Mouse (Mus musculus) intestine, postnatal 0 days (tissue): ENCODE measurements around the gene P2rx1. TPM values are rescaled to one million over a fixed set of nuclear protein-coding genes. Genes with fewer than 3 reads are reported as not detected.

ENCODE experiments used
- ATAC-seq: fragments of 200-750 bp; cut with Nextera tagmentation; 2 replicates; pipeline ENCODE4 v1.8.0; 2017; ENCODE audit warnings: mild to moderate bottlenecking, moderate TSS enrichment, moderate library complexity
- H3K27ac ChIP-seq: fragments of 300-500 bp; sonication (generic); 2 replicates; pipeline ENCODE4 v1.5.1; 2014; ENCODE audit warnings: mild to moderate bottlenecking, low read depth, low read length, moderate library complexity
- H3K27me3 ChIP-seq: fragments of 300-500 bp; sonication (generic); replicated peaks from 2 replicates; pipeline ENCODE4 v1.6.1; 2014; ENCODE audit warnings: low read length, mixed read lengths; ENCODE audit not compliant: control insufficient read depth, insufficient read depth
- H3K36me3 ChIP-seq: fragments of 300-500 bp; sonication (generic); 2 replicates; pipeline ENCODE4 v1.6.1; 2014; ENCODE audit warnings: mild to moderate bottlenecking, moderate library complexity; ENCODE audit not compliant: control insufficient read depth, insufficient read depth
- H3K4me1 ChIP-seq: fragments of 300-500 bp; sonication (generic); replicated peaks from 2 replicates; pipeline ENCODE4 v1.6.1; 2014; ENCODE audit warnings: antibody characterized with exemption, low read length, mixed read lengths; ENCODE audit not compliant: control insufficient read depth, insufficient read depth
- H3K4me2 ChIP-seq: fragments of 300-500 bp; sonication (generic); replicated peaks from 2 replicates; pipeline ENCODE4 v1.6.1; 2014; ENCODE audit warnings: low read depth, mild to moderate bottlenecking, moderate library complexity
- H3K4me3 ChIP-seq: fragments of 300-500 bp; sonication (generic); 2 replicates; pipeline ENCODE4 v1.5.1; 2014; ENCODE audit warnings: low read depth, low read length
- H3K9ac ChIP-seq: fragments of 300-500 bp; sonication (generic); 2 replicates; pipeline ENCODE4 v1.6.1; 2014; ENCODE audit warnings: mild to moderate bottlenecking, low read depth, low read length
- H3K9me3 ChIP-seq: fragments of 300-500 bp; sonication (generic); 2 replicates; pipeline ENCODE4 v1.6.1; 2016; ENCODE audit warnings: mixed run types; ENCODE audit not compliant: control insufficient read depth
- CTCF ChIP-seq: sonication (generic); IDR thresholded peaks from 2 replicates; pipeline ENCODE4 v1.5.1; 2016; ENCODE audit warnings: low read depth, mild to moderate bottlenecking, control low read depth, antibody characterized with exemption, moderate library complexity
- WGBS: fragments of 180-500 bp; shearing (Covaris S2); extraction: QIAGEN DNeasy Blood & Tissue Kit; methylation state at CpG from one replicate; pipeline ENCODE4 v1.1.7; 2014; 5-methylcytosine and 5-hydroxymethylcytosine counted together
- polyA plus RNA-seq: library from polyadenylated mRNA; unstranded; fragments of >200 nt; fragmentation: Nextera tagmentation; extraction: Ambion mirVana; gene quantifications from 2 replicates; pipeline ENCODE4 v1.2.1, GENCODE M21; 2015

The P2rx1 gene
- polyA plus RNA-seq = 3.4 and 4.1 TPM in 2 replicates

DNA sequence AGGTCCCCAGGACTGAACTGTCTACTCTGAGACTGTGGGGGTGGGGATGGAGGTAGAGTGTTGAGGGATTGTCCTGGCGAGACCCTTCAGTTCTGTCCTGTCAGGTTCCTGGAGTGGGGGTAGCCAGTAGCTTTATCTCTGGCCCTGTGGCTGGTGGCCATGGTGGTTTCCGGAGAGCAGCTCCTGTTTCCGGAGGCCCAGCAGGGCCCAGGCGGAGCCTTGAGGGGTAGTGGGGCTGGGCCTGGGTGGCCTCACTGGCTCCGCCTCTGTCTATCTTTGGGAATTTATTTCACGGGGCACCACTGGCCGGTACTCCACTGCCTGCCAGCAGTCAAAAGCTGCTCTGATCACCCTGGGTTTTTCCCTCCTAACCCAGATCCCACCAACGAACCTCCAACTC is at the start of gene P2rx1:
TSS of gene P2rx1 (plus strand) at position 333 of the 400 bp plus-strand sequence.
- no peak within 1 kb of the TSS for H3K4me3 ChIP-seq
- H3K9me3 ChIP-seq = no peaks in the 10 kb centered on the region
- H3K4me2 ChIP-seq = no peak within 1 kb of the TSS
- TF ChIP-seq CTCF = no peak
- H3K36me3 ChIP-seq = no peaks in the 10 kb centered on the region
- no peaks in the 10 kb centered on the region for H3K27me3 ChIP-seq
- WGBS = 47% methylated on average over 8 of the region's 8 CpGs
- no peak for ATAC-seq
- no peaks in the 10 kb centered on the region for H3K4me1 ChIP-seq
- H3K9ac ChIP-seq = no peak within 1 kb of the TSS
- no peak within 1 kb of the TSS for H3K27ac ChIP-seq

DNA sequence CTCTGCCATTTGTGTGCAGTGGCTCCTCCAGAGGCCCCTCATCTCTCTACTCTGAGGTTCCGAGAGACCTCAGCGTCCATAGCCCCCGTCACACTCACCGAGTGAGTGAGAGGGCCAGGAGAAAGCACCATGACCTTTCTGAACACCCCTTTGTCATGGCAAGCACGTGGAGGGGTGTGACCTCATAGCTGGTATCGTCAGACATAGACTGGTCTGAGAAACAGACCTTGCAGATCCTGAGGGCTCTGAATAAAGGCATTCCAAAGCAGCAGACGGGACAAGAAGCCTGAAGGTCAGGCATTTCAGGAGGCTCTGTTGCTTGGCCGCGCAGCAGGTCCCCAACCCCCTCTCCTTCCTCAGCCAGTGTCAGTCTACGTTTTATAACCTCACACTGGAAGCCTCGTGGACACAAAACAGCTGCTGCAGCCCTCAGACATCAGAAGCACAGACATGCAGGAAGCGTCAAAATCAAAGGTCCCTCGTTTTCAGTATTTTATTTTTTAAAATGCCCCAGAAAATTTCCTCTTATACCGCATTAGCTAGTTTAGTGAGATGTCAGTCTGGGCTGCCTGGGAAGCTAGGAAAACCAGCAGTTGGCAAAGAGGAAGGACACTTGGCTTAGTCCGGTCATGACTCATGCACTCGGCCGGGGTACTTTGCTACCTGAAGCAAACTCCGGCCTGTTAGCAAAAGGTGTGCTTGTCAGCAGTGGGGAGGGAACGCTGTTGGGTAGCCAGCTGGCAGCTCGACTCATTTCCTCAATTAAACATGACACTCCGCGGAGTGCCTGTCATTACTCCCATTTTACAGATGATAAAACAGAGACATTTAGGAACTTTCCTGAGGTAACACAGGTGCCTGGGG is 47.5 kb upstream of the P2rx1 start:
- H3K4me3 ChIP-seq = no peak overlapping the region
- H3K36me3 ChIP-seq = no peaks in the 10 kb centered on the region
- no peaks in the 10 kb centered on the region for H3K9me3 ChIP-seq
- no peak overlapping the region for H3K4me2 ChIP-seq
- WGBS = 43% methylated on average over 22 of the region's 22 CpGs
- H3K4me1 ChIP-seq = peaks cover 7% of the 10 kb centered on the region; the same call in 1 of the 2 replicates
- H3K9ac ChIP-seq = no peak overlapping the region
- H3K27me3 ChIP-seq = no peaks in the 10 kb centered on the region
- 0 out of 2 replicates have a peak overlapping the region, but pooled peaks have one; percentile 21 for H3K27ac ChIP-seq
- no peak for TF ChIP-seq CTCF
- peak; percentile 37; the same call in 1 of the 2 replicates for ATAC-seq

DNA sequence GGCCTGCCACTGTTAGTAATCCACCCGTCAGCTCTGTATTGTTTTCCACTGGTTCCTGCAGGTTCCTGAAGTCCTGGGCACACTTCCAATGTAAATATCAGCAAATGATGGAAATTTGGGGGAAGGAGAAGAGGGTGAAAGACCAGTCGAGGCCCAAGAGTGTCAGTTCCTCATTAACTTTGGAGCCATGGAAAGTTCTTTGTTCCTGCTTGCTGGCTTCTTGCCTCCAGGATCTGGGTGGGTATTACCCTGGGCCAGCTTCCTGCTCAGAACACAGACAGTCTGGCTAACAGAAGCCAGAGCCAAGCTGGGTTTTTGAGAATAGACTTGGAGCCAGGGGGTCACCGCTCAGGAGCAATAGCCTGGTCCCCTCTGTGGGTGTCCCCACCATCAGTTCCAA is 46.7 kb upstream of the P2rx1 start:
- no peak overlapping the region for H3K4me3 ChIP-seq
- H3K36me3 ChIP-seq = no peaks in the 10 kb centered on the region
- WGBS = 48% methylated on average over 3 of the region's 3 CpGs
- H3K4me2 ChIP-seq = no peak overlapping the region
- H3K27me3 ChIP-seq = no peaks in the 10 kb centered on the region
- H3K4me1 ChIP-seq = 0 out of 2 replicates have a peak, but pooled peaks cover 3% of the 10 kb centered on the region
- H3K27ac ChIP-seq = peak overlapping the region; percentile 21; the same call in 1 of the 2 replicates
- H3K9me3 ChIP-seq = no peaks in the 10 kb centered on the region
- TF ChIP-seq CTCF = no peak
- peak; percentile 37; the same call in 1 of the 2 replicates for ATAC-seq
- H3K9ac ChIP-seq = no peak overlapping the region

DNA sequence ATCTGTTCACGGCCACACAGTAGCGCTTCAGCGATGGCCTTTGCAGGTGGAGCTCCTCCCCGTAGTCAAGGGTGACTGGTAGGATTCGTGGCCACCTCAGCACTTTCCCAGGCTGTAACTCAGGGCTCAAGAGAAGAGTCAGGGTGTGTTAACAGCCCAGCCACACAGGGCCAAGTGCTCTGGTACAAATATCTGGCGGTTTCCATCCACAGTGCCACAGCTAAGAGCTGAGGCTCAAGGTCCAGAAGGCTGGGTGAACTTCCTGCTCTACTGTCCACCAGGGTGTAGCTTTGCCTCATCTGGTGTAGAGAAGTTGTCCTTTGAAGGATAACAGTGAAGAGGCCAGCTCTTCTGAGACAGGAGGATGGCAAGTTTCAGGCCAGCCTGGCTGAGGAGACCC is 46.2 kb upstream of the P2rx1 start:
- H3K9ac ChIP-seq = no peak overlapping the region
- ATAC-seq = peak; percentile 78
- 69% methylated on average over 6 of the region's 6 CpGs for WGBS

DNA sequence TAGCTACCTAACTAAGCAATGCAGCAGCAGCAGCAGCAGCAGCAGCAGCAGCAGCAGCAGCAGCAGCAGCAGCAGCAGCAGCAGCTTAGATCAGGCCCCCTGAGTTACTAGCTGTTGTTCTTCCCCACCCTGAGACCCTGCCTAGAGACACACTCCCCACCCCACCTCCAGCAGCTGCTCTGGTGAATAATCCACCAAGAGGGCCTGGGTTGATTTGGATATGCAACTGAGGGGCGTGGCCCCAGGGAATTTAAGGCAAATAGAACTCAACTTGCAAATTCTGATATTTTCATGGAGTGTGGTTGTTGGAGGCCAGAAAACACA is 45.8 kb upstream of the P2rx1 start:
- Histone ChIP-seq H3K4me3 (no peak overlapping the region), H3K4me2 (no peak overlapping the region), H3K4me1 (0 out of 2 replicates have a peak, but pooled peaks cover 3% of the 10 kb centered on the region), H3K9ac (no peak overlapping the region), H3K27ac (no peak overlapping the region; the same call in 1 of the 2 replicates), H3K9me3 (no peaks in the 10 kb centered on the region), H3K36me3 (no peaks in the 10 kb centered on the region), H3K27me3 (no peaks in the 10 kb centered on the region)
- 60% methylated on average over 1 of the region's 1 CpGs for WGBS
- TF ChIP-seq CTCF = no peak
- no peak for ATAC-seq

More for the DNA sequence above, 46.2 kb upstream of the P2rx1 start:
- Histone ChIP-seq H3K9me3 (no peaks in the 10 kb centered on the region), H3K4me1 (0 out of 2 replicates have a peak, but pooled peaks cover 3% of the 10 kb centered on the region), H3K4me3 (no peak overlapping the region), H3K36me3 (no peaks in the 10 kb centered on the region), H3K4me2 (no peak overlapping the region), H3K27me3 (no peaks in the 10 kb centered on the region), H3K27ac (peak overlapping the region; percentile 21; the same call in 1 of the 2 replicates)
- peak; percentile 40 for TF ChIP-seq CTCF

DNA sequence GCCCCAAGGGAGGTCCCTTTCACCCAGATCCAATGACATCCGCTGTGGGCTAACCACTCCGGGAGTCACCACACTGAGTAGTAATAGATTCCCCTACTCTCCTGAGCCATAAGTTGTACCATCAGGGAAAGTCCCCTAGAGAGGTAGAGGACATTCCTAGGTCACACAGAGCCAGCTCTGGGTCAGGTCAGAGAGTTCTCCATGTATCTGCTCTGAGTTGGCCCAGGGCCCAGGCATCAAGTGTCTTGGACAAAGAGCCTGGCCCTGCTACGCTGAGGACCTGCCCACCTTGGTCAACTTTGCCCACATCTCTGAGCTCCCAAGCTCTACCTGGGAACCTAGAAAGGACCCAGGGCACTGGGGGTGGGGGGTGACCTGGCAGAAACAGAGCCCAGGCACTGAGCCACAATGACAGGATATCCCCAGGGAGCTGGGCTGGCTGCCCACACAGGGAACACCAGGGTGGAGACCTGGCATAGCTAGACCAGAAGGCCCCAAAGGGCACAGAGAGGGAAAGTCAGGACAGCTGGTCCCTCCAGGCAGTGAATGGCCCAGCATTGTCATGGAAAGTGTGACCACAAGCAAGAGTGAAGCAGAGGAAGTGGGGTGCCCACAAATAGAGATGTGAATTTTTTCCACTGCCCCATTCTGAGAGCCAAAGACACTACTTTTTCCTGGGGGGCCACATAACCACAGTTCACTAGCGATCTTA is 45.3 kb upstream of the P2rx1 start:
- no peak overlapping the region for H3K4me3 ChIP-seq
- 0 out of 2 replicates have a peak, but pooled peaks cover 3% of the 10 kb centered on the region for H3K4me1 ChIP-seq
- no peak for ATAC-seq
- H3K4me2 ChIP-seq = no peak overlapping the region
- WGBS = 90% methylated on average over 4 of the region's 4 CpGs
- H3K36me3 ChIP-seq = no peaks in the 10 kb centered on the region
- TF ChIP-seq CTCF = no peak
- no peaks in the 10 kb centered on the region for H3K9me3 ChIP-seq
- H3K27ac ChIP-seq = no peak overlapping the region
- H3K27me3 ChIP-seq = no peaks in the 10 kb centered on the region
- H3K9ac ChIP-seq = no peak overlapping the region
